Mouse (Mus musculus): ENCODE results near the gene Cd300lb. TPM values are rescaled to one million over a fixed set of nuclear protein-coding genes. Genes with fewer than 3 reads are reported as not detected.
A peak's percentile ranks its signal among the peaks of the same experiment; 100 is the strongest.

The Cd300lb gene
- total RNA-seq, 2 experiments from 2014 or later = 2.3 to 5.0 TPM

GRCm38 (mm10) chr11:114884380-114885100, 49.6 kb downstream of the Cd300lb start:
- no peak for ATAC-seq (replicated peaks; ENCODE audit: low FRiP score, poor library complexity, severe bottlenecking)

GRCm38 (mm10) chr11:114883251-114883789, 50.9 kb downstream of the Cd300lb start:
- ATAC-seq (replicated peaks; ENCODE audit: low FRiP score, poor library complexity, severe bottlenecking) = no peak

- no peak for ATAC-seq (replicated peaks; ENCODE audit: low FRiP score, poor library complexity, severe bottlenecking)
These were observed 53.6 kb downstream of the Cd300lb start for GRCm38 (mm10) chr11:114880589-114880988.

- ATAC-seq (replicated peaks; ENCODE audit: low FRiP score, poor library complexity, severe bottlenecking) = no peak
These were observed 54.0 kb downstream of the Cd300lb start for GRCm38 (mm10) chr11:114880185-114880584.

GRCm38 (mm10) chr11:114879666-114880065, 54.5 kb downstream of the Cd300lb start:
- ATAC-seq (replicated peaks; ENCODE audit: low FRiP score, poor library complexity, severe bottlenecking) = no peak

- ATAC-seq (replicated peaks; ENCODE audit: low FRiP score, poor library complexity, severe bottlenecking) = no peak
These were observed 57.0 kb downstream of the Cd300lb start for GRCm38 (mm10) chr11:114877145-114877544.

GRCm38 (mm10) chr11:114876621-114877020, 57.6 kb downstream of the Cd300lb start:
- no peak for ATAC-seq (replicated peaks; ENCODE audit: low FRiP score, poor library complexity, severe bottlenecking)

- no peak for ATAC-seq (replicated peaks; ENCODE audit: low FRiP score, poor library complexity, severe bottlenecking)
These were observed 58.0 kb downstream of the Cd300lb start for GRCm38 (mm10) chr11:114876176-114876575.

- no peak for ATAC-seq (replicated peaks; ENCODE audit: low FRiP score, poor library complexity, severe bottlenecking)
These were observed 58.8 kb downstream of the Cd300lb start for GRCm38 (mm10) chr11:114875301-114875801.

- 0 out of 2 replicates have a peak, but pooled peaks have one; percentile 20 for ATAC-seq (replicated peaks; ENCODE audit: low FRiP score, poor library complexity, severe bottlenecking)
These were observed 59.7 kb downstream of the Cd300lb start for GRCm38 (mm10) chr11:114874226-114875145.

- ATAC-seq (replicated peaks; ENCODE audit: low FRiP score, poor library complexity, severe bottlenecking) = no peak
These were observed 61.0 kb downstream of the Cd300lb start for GRCm38 (mm10) chr11:114873022-114873817.

Other genes starting within 250 kb of the Cd300lb start
- not detected in 2 replicates for gene Dnaic2, start 207.0 kb downstream of the Cd300lb start, total RNA-seq (2015; ENCODE audit: low replicate concordance)
- not detected in 2 replicates for gene Dnaic2, start 207.0 kb downstream of the Cd300lb start, total RNA-seq (2017; ENCODE audit: low replicate concordance)
- not detected in 2 replicates for gene Kif19a, start 169.0 kb downstream of the Cd300lb start, total RNA-seq (2015; ENCODE audit: low replicate concordance)
- not detected in 2 replicates for gene Kif19a, start 169.0 kb downstream of the Cd300lb start, total RNA-seq (2017; ENCODE audit: low replicate concordance)
- gene Btbd17, start 138.4 kb downstream of the Cd300lb start, total RNA-seq (2015; ENCODE audit: low replicate concordance) = not detected in 2 replicates
- gene Btbd17, start 138.4 kb downstream of the Cd300lb start, total RNA-seq (2017; ENCODE audit: low replicate concordance) = not detected in 2 replicates
- gene Gpr142, start 135.5 kb downstream of the Cd300lb start, total RNA-seq (2015; ENCODE audit: low replicate concordance) = not detected in 2 replicates
- gene Gpr142, start 135.5 kb downstream of the Cd300lb start, total RNA-seq (2017; ENCODE audit: low replicate concordance) = not detected in 2 replicates
- not detected in 2 replicates for gene Gprc5c, start 83.2 kb downstream of the Cd300lb start, total RNA-seq (2015; ENCODE audit: low replicate concordance)
- not detected in 2 replicates for gene Gprc5c, start 83.2 kb downstream of the Cd300lb start, total RNA-seq (2017; ENCODE audit: low replicate concordance)
- 2.1 and 4.3 TPM in 2 replicates for gene Cd300a, start 44.3 kb downstream of the Cd300lb start, total RNA-seq (2015; ENCODE audit: low replicate concordance)
- gene Cd300a, start 44.3 kb downstream of the Cd300lb start, total RNA-seq (2017; ENCODE audit: low replicate concordance) = 2.9 and 6.0 TPM in 2 replicates
- not detected in 2 replicates for gene Cd300c, start 34.8 kb upstream of the Cd300lb start, total RNA-seq (2015; ENCODE audit: low replicate concordance)
- gene Cd300c, start 34.8 kb upstream of the Cd300lb start, total RNA-seq (2017; ENCODE audit: low replicate concordance) = not detected in 2 replicates
- 2.9 and 6.8 TPM in 2 replicates for gene Cd300ld, start 55.5 kb upstream of the Cd300lb start, total RNA-seq (2015; ENCODE audit: low replicate concordance)
- 3.0 and 4.2 TPM in 2 replicates for gene Cd300ld, start 55.5 kb upstream of the Cd300lb start, total RNA-seq (2017; ENCODE audit: low replicate concordance)
- gene Cd300c2, start 67.5 kb upstream of the Cd300lb start, total RNA-seq (2015; ENCODE audit: low replicate concordance) = 8.0 and 12.6 TPM in 2 replicates
- 2.3 and 8.6 TPM in 2 replicates for gene Cd300c2, start 67.5 kb upstream of the Cd300lb start, total RNA-seq (2017; ENCODE audit: low replicate concordance)
- not detected in 2 replicates for gene Cd300ld2, start 81.8 kb upstream of the Cd300lb start, total RNA-seq (2015; ENCODE audit: low replicate concordance)
- not detected in 2 replicates for gene Cd300ld2, start 81.8 kb upstream of the Cd300lb start, total RNA-seq (2017; ENCODE audit: low replicate concordance)
- gene Cd300ld4, start 92.6 kb upstream of the Cd300lb start, total RNA-seq (2015; ENCODE audit: low replicate concordance) = not detected in 2 replicates
- gene Cd300ld4, start 92.6 kb upstream of the Cd300lb start, total RNA-seq (2017; ENCODE audit: low replicate concordance) = not detected in 2 replicates
- gene Cd300ld5, start 103.4 kb upstream of the Cd300lb start, total RNA-seq (2015; ENCODE audit: low replicate concordance) = 5.8 and 11.7 TPM in 2 replicates
- not detected in 2 replicates for gene Cd300ld5, start 103.4 kb upstream of the Cd300lb start, total RNA-seq (2017; ENCODE audit: low replicate concordance)
- 5.8 and 11.7 TPM in 2 replicates for gene Cd300ld3, start 114.0 kb upstream of the Cd300lb start, total RNA-seq (2015; ENCODE audit: low replicate concordance)
- 4.1 and 5.7 TPM in 2 replicates for gene Cd300ld3, start 114.0 kb upstream of the Cd300lb start, total RNA-seq (2017; ENCODE audit: low replicate concordance)
- 0.36 and 3.8 TPM in 2 replicates for gene Cd300e, start 127.8 kb upstream of the Cd300lb start, total RNA-seq (2015; ENCODE audit: low replicate concordance)
- gene Cd300e, start 127.8 kb upstream of the Cd300lb start, total RNA-seq (2017; ENCODE audit: low replicate concordance) = not detected in 2 replicates
- gene Rab37, start 157.0 kb upstream of the Cd300lb start, total RNA-seq (2015; ENCODE audit: low replicate concordance) = 1.1 and 10.5 TPM in 2 replicates
- 4.0 and 5.8 TPM in 2 replicates for gene Rab37, start 157.0 kb upstream of the Cd300lb start, total RNA-seq (2017; ENCODE audit: low replicate concordance)
- 1.7 and 2.9 TPM in 2 replicates for gene Cd300lf, start 199.6 kb upstream of the Cd300lb start, total RNA-seq (2015; ENCODE audit: low replicate concordance)
- gene Cd300lf, start 199.6 kb upstream of the Cd300lb start, total RNA-seq (2017; ENCODE audit: low replicate concordance) = 8.6 and 10.7 TPM in 2 replicates
- 15.1 and 16.8 TPM in 2 replicates for gene Slc9a3r1, start 229.0 kb upstream of the Cd300lb start, total RNA-seq (2015; ENCODE audit: low replicate concordance)
- gene Slc9a3r1, start 229.0 kb upstream of the Cd300lb start, total RNA-seq (2017; ENCODE audit: low replicate concordance) = 13.1 and 13.7 TPM in 2 replicates

Data from erythroid progenitor cell, adult 5-6 weeks (primary cell).